Mouse (Mus musculus): ENCODE data around the gene Gm20388. TPM values are rescaled to one million over a fixed set of nuclear protein-coding genes. Genes with fewer than 3 reads are reported as not detected.
"Not testable (repeated sequence)": the region's sequence is repeated elsewhere in the genome, so short reads cannot be mapped to it uniquely, and the experiment has no call there.

Gm20388 gene
- polyA plus RNA-seq, 1 experiment, result 49.7 TPM

DNA sequence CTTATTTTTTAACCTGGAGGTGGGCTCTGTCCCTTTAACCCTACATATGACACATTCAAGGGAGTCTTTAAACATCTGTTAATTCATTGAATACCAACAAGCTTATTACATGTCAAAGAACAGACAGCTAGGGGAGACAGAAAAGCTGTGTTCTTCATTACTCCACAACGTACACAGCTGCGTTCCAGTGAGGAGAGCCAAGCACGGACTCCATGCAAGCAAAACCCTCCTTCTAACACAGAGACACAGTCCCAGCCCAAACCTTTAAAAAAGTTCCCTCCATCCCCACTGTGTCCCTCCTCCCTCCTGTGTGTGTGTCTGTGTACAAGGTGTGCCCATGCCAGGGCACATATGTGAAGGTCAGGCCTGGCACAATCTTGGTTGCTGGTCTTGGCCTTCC is 795.6 kb downstream of the Gm20388 start:
- Histone ChIP-seq H3K4me1 (ENCODE audit: control insufficient read depth, insufficient read depth, low read length) (no peaks in the 10 kb centered on the region), H3K4me3 (ENCODE audit: insufficient read depth, low read depth, low read length) (no peak overlapping the region), H3K27me3 (replicated peaks; ENCODE audit: control insufficient read depth, insufficient read depth, low read length) (no peaks in the 10 kb centered on the region), H3K27ac (ENCODE audit: insufficient read depth, low read depth, low read length) (no peak overlapping the region), H3K36me3 (ENCODE audit: control insufficient read depth, insufficient read depth, low read length) (no peaks in the 10 kb centered on the region)
- no peak for DNase-seq
- TF ChIP-seq POLR2A (IDR thresholded peaks at IDR 0.05; ENCODE audit: low read depth, low read length) (no peak), CTCF (conservative IDR thresholded peaks at IDR 0.05; ENCODE audit: insufficient read depth, insufficient read length, low read depth, low read length) (no peak)
- WGBS, result 94% methylated on average over 3 of the region's 3 CpGs

DNA sequence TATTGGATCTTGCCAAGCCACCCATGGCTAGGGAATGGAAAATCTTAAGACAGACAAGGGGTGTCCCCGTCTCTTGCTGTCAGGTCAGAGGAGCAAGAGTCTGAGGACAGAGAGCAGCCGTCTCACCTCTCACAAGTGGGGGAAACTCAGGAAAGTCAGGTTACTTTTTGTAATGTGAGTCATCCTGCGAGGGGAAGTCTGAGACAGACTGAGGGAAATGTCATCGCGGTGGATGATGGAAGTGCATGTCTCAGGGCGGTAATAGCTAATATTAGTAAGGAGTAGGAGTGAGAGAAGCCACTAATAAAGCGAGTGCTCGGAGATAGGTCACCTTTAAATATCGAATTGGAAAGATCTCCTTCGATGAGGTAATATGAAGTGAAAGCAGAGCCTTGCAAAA is 798.5 kb downstream of the Gm20388 start:
- H3K36me3 ChIP-seq (ENCODE audit: control insufficient read depth, insufficient read depth, low read length), result no peaks in the 10 kb centered on the region
- H3K4me1 ChIP-seq (ENCODE audit: control insufficient read depth, insufficient read depth, low read length), result no peaks in the 10 kb centered on the region
- TF ChIP-seq POLR2A (IDR thresholded peaks at IDR 0.05; ENCODE audit: low read depth, low read length) (no peak), CTCF (conservative IDR thresholded peaks at IDR 0.05; ENCODE audit: insufficient read depth, insufficient read length, low read depth, low read length) (no peak)
- H3K27me3 ChIP-seq (replicated peaks; ENCODE audit: control insufficient read depth, insufficient read depth, low read length), result no peaks in the 10 kb centered on the region
- H3K27ac ChIP-seq (ENCODE audit: insufficient read depth, low read depth, low read length), result no peak overlapping the region
- WGBS, result 67% methylated on average over 10 of the region's 10 CpGs
- DNase-seq, result no peak
- no peak overlapping the region for H3K4me3 ChIP-seq (ENCODE audit: insufficient read depth, low read depth, low read length)

DNA sequence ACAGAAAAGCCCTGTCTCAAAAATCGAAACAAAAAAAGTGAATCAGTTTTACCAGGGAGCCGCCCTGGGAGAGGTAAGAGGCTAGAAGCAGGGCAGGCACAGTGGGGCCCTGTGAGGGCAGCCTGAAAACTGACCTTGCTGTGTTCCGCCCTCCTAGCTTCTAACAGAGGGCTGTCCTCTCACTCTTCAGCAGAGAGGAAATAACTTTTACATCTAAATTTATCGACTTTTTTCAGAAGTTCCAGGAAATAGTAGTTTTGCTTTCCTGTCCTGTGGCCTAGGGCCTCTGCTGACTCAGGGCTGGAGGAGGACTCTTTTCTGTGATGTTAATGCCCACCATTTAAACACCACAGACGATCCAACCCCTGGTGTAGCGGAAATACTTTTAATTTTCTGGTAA is 804.6 kb downstream of the Gm20388 start:
- TF ChIP-seq CTCF (conservative IDR thresholded peaks at IDR 0.05; ENCODE audit: insufficient read depth, insufficient read length, low read depth, low read length) (no peak), POLR2A (IDR thresholded peaks at IDR 0.05; ENCODE audit: low read depth, low read length) (no peak)
- Histone ChIP-seq H3K4me1 (ENCODE audit: control insufficient read depth, insufficient read depth, low read length) (0 out of 2 replicates have a peak, but pooled peaks cover 3% of the 10 kb centered on the region), H3K27ac (ENCODE audit: insufficient read depth, low read depth, low read length) (peak overlapping the region; percentile 9), H3K4me3 (ENCODE audit: insufficient read depth, low read depth, low read length) (no peak overlapping the region), H3K27me3 (replicated peaks; ENCODE audit: control insufficient read depth, insufficient read depth, low read length) (no peaks in the 10 kb centered on the region), H3K36me3 (ENCODE audit: control insufficient read depth, insufficient read depth, low read length) (no peaks in the 10 kb centered on the region)
- peak; percentile 46 for DNase-seq
- WGBS, result 59% methylated on average over 6 of the region's 6 CpGs

DNA sequence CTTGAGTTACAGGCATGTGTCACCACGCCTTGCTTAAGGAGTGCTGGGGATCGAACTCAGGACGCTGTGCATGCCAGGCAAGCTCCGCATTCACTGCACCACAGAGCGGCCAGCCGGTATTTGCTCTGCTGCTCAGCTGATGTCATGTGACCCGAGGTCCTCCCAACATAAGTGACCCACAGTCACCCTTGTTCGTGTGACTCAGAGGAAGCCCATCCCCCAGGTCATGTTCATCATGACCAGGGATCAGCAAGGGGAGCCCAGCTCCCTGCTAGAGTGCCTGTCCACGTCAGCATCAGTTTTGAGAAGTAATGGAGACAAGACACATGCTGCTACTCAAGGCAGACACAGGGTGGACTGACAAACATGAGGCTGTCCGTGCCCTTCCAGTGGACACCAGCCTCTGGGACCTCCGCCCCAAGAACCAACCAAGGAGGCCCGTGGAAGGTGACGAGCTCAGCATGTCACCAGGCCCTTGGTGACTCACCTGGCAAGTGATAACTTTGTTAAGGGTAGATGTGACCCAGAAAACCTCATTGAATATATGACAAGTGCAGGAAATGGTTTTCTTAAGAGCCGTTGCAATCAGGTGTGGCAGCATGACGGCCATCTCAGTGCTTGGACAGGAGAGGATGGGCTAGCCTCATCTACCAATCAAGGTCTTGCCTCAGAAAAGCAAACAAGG is 805.5 kb downstream of the Gm20388 start:
- no peaks in the 10 kb centered on the region for H3K36me3 ChIP-seq (ENCODE audit: control insufficient read depth, insufficient read depth, low read length)
- H3K4me3 ChIP-seq (ENCODE audit: insufficient read depth, low read depth, low read length), result no peak overlapping the region
- 77% methylated on average over 15 of the region's 15 CpGs for WGBS
- no peak for DNase-seq
- 0 out of 2 replicates have a peak, but pooled peaks cover 3% of the 10 kb centered on the region for H3K4me1 ChIP-seq (ENCODE audit: control insufficient read depth, insufficient read depth, low read length)
- no peak overlapping the region for H3K27ac ChIP-seq (ENCODE audit: insufficient read depth, low read depth, low read length)
- TF ChIP-seq POLR2A (IDR thresholded peaks at IDR 0.05; ENCODE audit: low read depth, low read length) (no peak), CTCF (conservative IDR thresholded peaks at IDR 0.05; ENCODE audit: insufficient read depth, insufficient read length, low read depth, low read length) (no peak)
- no peaks in the 10 kb centered on the region for H3K27me3 ChIP-seq (replicated peaks; ENCODE audit: control insufficient read depth, insufficient read depth, low read length)

DNA sequence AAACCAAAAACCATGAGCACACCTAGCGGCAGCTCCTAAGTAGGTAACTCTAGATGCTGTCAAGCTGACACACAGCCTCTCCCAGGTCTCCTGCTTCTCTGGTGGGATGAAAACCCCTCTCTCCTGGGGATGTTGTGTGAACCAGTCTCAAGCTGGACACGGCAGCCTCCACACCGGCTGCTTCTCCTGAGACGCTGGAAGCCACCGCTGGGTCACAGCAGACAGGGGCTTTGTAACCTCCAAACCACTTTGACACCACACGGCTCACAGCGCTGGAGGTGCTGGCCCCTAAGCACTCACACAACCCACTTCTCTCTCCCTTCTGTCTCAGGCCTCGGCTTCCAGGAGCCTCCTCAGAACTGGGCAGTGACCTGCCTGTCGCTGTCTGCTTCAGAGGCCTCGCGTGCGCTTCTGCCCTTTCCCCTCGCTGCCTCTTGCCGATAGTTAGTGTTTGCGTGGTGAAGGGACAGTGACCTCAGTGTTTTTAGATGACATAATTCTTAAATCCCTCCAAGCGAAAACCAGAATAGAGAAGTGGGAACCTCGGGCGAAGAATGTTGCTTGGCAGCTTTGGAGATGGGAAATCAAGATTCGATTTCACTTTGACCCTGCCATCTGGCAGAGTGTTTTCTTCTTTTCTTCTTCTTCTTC is 809.1 kb downstream of the Gm20388 start:
- TF ChIP-seq POLR2A (IDR thresholded peaks at IDR 0.05; ENCODE audit: low read depth, low read length), result no peak
- TF ChIP-seq CTCF (conservative IDR thresholded peaks at IDR 0.05; ENCODE audit: insufficient read depth, insufficient read length, low read depth, low read length), result no peak
- WGBS, result 61% methylated on average over 19 of the region's 19 CpGs
- DNase-seq, result no peak
- peaks cover 3% of the 10 kb centered on the region; the same call in 1 of the 2 replicates for H3K4me1 ChIP-seq (ENCODE audit: control insufficient read depth, insufficient read depth, low read length)
- H3K36me3 ChIP-seq (ENCODE audit: control insufficient read depth, insufficient read depth, low read length), result no peaks in the 10 kb centered on the region
- no peaks in the 10 kb centered on the region for H3K27me3 ChIP-seq (replicated peaks; ENCODE audit: control insufficient read depth, insufficient read depth, low read length)
- H3K4me3 ChIP-seq (ENCODE audit: insufficient read depth, low read depth, low read length), result no peak overlapping the region
- no peak overlapping the region for H3K27ac ChIP-seq (ENCODE audit: insufficient read depth, low read depth, low read length)

DNA sequence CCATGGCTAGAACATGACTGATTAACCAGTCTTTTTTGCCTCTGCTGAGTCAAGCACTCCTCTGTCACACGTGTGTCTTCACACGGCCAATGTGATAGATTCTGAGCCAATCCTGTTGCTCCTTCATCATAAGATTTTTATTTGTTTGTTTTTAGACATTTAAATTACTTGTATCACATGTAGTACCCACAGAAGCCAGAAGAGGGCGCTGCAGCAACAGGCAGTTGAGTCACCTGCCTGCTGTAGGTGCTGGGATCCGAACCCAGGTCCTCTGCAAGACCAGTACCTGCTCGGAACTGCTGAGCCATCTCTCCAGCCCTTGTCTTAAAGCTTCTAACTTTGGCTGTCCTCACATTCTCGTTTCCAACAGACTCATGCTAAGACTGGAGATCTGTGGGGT is 812.4 kb downstream of the Gm20388 start:
- peaks cover 9% of the 10 kb centered on the region; the same call in 1 of the 2 replicates for H3K4me1 ChIP-seq (ENCODE audit: control insufficient read depth, insufficient read depth, low read length)
- H3K36me3 ChIP-seq (ENCODE audit: control insufficient read depth, insufficient read depth, low read length), result no peaks in the 10 kb centered on the region
- H3K27ac ChIP-seq (ENCODE audit: insufficient read depth, low read depth, low read length), result no peak overlapping the region
- no peaks in the 10 kb centered on the region for H3K27me3 ChIP-seq (replicated peaks; ENCODE audit: control insufficient read depth, insufficient read depth, low read length)
- 79% methylated on average over 6 of the region's 6 CpGs for WGBS
- DNase-seq, result no peak
- H3K4me3 ChIP-seq (ENCODE audit: insufficient read depth, low read depth, low read length), result no peak overlapping the region
- peak; percentile 33; the same call in 1 of the 2 replicates for TF ChIP-seq CTCF (conservative IDR thresholded peaks at IDR 0.05; ENCODE audit: insufficient read depth, insufficient read length, low read depth, low read length)
- TF ChIP-seq POLR2A (IDR thresholded peaks at IDR 0.05; ENCODE audit: low read depth, low read length), result no peak

DNA sequence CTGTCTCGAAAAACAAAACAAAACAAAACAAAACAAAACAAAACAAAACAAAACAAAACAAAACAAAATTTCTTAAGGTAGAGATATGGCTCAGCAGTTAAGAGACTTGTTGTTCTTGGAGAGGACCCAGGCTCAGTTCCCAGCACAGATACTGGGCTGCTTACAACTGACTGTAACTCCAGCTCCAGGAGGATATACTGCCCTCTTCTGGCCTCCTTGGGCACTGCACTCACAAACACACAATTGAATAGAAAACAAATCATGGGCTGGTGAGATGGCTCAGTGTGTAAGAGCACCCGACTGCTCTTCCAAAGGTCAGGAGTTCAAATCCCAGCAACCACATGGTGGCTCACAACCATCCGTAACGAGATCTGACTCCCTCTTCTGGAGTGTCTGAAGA is 813.5 kb downstream of the Gm20388 start:
- H3K4me3 ChIP-seq (ENCODE audit: insufficient read depth, low read depth, low read length); H3K27ac ChIP-seq (ENCODE audit: insufficient read depth, low read depth, low read length); DNase-seq; H3K36me3 ChIP-seq (ENCODE audit: control insufficient read depth, insufficient read depth, low read length); H3K4me1 ChIP-seq (ENCODE audit: control insufficient read depth, insufficient read depth, low read length); H3K27me3 ChIP-seq (replicated peaks; ENCODE audit: control insufficient read depth, insufficient read depth, low read length): not testable (repeated sequence)
- TF ChIP-seq CTCF (conservative IDR thresholded peaks at IDR 0.05; ENCODE audit: insufficient read depth, insufficient read length, low read depth, low read length), result peak; percentile 22; the same call in 1 of the 2 replicates
- 90% methylated on average over 4 of the region's 4 CpGs for WGBS

Data from kidney, adult 2 months (tissue).